Comparison of ENCODE assay signal across 28 mouse cellular contexts in the genomic region with DNA sequence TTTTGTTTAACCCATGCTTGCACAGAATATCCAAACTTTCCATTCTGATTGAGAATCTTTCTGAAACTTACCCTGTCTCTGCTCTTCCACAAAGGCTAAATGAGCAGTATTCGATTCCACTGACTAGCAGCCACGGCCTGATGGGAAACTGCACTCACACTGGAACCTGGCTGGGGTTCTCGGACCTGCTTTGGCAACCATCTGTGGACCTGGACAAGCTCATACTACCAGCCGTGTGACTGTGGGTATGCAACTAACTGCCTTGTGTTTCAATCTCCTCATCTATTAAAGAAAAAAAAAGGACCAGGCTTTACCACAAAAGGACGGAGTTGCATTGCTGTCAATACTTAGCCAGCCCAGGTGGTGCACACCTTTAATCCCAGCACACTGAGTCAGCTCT.
A peak's percentile ranks its signal among the peaks of the same experiment; 100 is the strongest.
DNase-seq lines count a peak whose midpoint lies in the region; ATAC-seq lines count a peak whose summit lies in the region.
"Had no signal": no experiment of that assay in that cellular context is flagged by ENCODE, and none has a peak within 500 bp of the region (broad histone marks: within the 10 kb centered on the region; RNA-seq: fewer than 3 reads in every experiment).

No protein-coding gene starts in this region.

- peak overlapping the region; percentile 58 for H3K27ac ChIP-seq in embryonic facial prominence, embryonic 15.5 days (replicated peaks)
- H3K27ac ChIP-seq: gastrocnemius, adult 2 months; heart, adult 2 months; hindbrain, embryonic 13.5 days; kidney, postnatal 0 days; limb, embryonic 12.5 days; liver, embryonic 15.5 days; neural tube, embryonic 12.5 days had no signal

- H3K36me3 ChIP-seq in embryonic facial prominence, embryonic 15.5 days: no peaks in the 10 kb centered on the region
- H3K36me3 ChIP-seq: heart, embryonic 12.5 days; hindbrain, embryonic 13.5 days; limb, embryonic 12.5 days; liver, embryonic 15.5 days; midbrain, embryonic 10.5 days; neural tube, embryonic 12.5 days had no signal

- H3K27me3 ChIP-seq in embryonic facial prominence, embryonic 15.5 days: no peaks in the 10 kb centered on the region
- H3K27me3 ChIP-seq: heart, embryonic 12.5 days; hindbrain, embryonic 13.5 days; limb, embryonic 12.5 days; liver, embryonic 15.5 days; neural tube, embryonic 12.5 days had no signal

- H3K9ac ChIP-seq in embryonic facial prominence, embryonic 15.5 days: no peak overlapping the region
- H3K9ac ChIP-seq: heart, embryonic 12.5 days; hindbrain, embryonic 13.5 days; limb, embryonic 12.5 days; liver, embryonic 15.5 days; lung, embryonic 14.5 days; neural tube, embryonic 12.5 days had no signal

- no peak for ATAC-seq in embryonic facial prominence, embryonic 15.5 days (ENCODE audit: insufficient number of reproducible peaks, low FRiP score, low TSS enrichment, low read depth)
- ATAC-seq: forebrain, embryonic 16.5 days; intestine, embryonic 16.5 days had no signal

- peaks cover 25% of the 10 kb centered on the region for H3K4me1 ChIP-seq in embryonic facial prominence, embryonic 15.5 days

- WGBS in embryonic facial prominence, embryonic 15.5 days: 70% methylated on average over 5 of the region's 5 CpGs

- no peaks in the 10 kb centered on the region for H3K9me3 ChIP-seq in embryonic facial prominence, embryonic 15.5 days (replicated peaks)
- H3K9me3 ChIP-seq: heart, embryonic 12.5 days; hindbrain, embryonic 13.5 days; limb, embryonic 12.5 days; liver, embryonic 15.5 days; midbrain, embryonic 10.5 days; neural tube, embryonic 12.5 days had no signal

- H3K4me3 ChIP-seq in embryonic facial prominence, embryonic 15.5 days (replicated peaks): no peak overlapping the region
- H3K4me3 ChIP-seq: gastrocnemius, adult 2 months; heart, adult 2 months; heart, embryonic 12.5 days; hindbrain, embryonic 13.5 days; limb, embryonic 12.5 days; liver, embryonic 15.5 days; midbrain, embryonic 10.5 days; myocyte; neural tube, embryonic 12.5 days had no signal

- peak; percentile 58 for DNase-seq in cerebellum, adult 11 months
- DNase-seq in cerebellum, adult 18-20 months: peak; percentile 69 to 81
- DNase-seq in cerebellum, postnatal 10 days: peak; percentile 53 to 72
- no peak for DNase-seq in thymus, postnatal 4 days
- no peak for DNase-seq in kidney, postnatal 10 days
- DNase-seq: adrenal gland, adult 2 months; adrenal gland, postnatal 36 days; B cell, adult 2 months; embryo, embryonic 11 days; gastrocnemius, adult 2 months; heart, adult 2 months; heart, postnatal 4 days; kidney, adult 8-10 months; lung, embryonic 14.5 days; lung, postnatal 14 days; right cerebral cortex, adult 18-20 months; right cerebral cortex, postnatal 4 days had no signal

- no peak overlapping the region for H3K4me2 ChIP-seq in embryonic facial prominence, embryonic 15.5 days (replicated peaks)
- H3K4me2 ChIP-seq: heart, embryonic 12.5 days; hindbrain, embryonic 13.5 days; limb, embryonic 12.5 days; liver, embryonic 15.5 days; lung, embryonic 14.5 days; neural tube, embryonic 12.5 days had no signal

Comparison
In these comparisons a context has a peak if more than half of its experiments do, and no peak if none do; other contexts are left out.
1. DNase-seq: peak in cerebellum, adult 11 months (single experiment), cerebellum, adult 18-20 months (2 of 2) and cerebellum, postnatal 10 days (2 of 2); none in thymus, postnatal 4 days (single experiment) and kidney, postnatal 10 days (single experiment).